Mouse (Mus musculus) forebrain, embryonic 13.5 days (tissue): ENCODE data around the gene Dnah17. TPM values are rescaled to one million over a fixed set of nuclear protein-coding genes. Genes with fewer than 3 reads are reported as not detected.

Experiments used
- ATAC-seq: fragments of 200-750 bp; cut with Nextera tagmentation; 2 replicates; pipeline ENCODE4 v1.8.0; 2017
- H3K27ac ChIP-seq: fragments of 300-500 bp; sonication (generic); 2 replicates; pipeline ENCODE4 v1.5.1; 2015; ENCODE audit warnings: inconsistent platforms, mild to moderate bottlenecking, moderate library complexity
- H3K27me3 ChIP-seq: fragments of 300-500 bp; sonication (generic); 2 replicates; pipeline ENCODE4 v1.6.1; 2015; ENCODE audit warnings: mild to moderate bottlenecking, inconsistent platforms
- H3K36me3 ChIP-seq: fragments of 300-500 bp; sonication (generic); 2 replicates; pipeline ENCODE4 v1.6.1; 2015; ENCODE audit warnings: mild to moderate bottlenecking, inconsistent platforms; ENCODE audit not compliant: poor library complexity, severe bottlenecking
- H3K4me1 ChIP-seq: fragments of 300-500 bp; sonication (generic); 2 replicates; pipeline ENCODE4 v1.6.1; 2015; ENCODE audit warnings: inconsistent platforms
- H3K4me2 ChIP-seq: fragments of 300-500 bp; sonication (generic); 2 replicates; pipeline ENCODE4 v1.6.1; 2015; ENCODE audit warnings: inconsistent platforms, mild to moderate bottlenecking, moderate library complexity
- H3K4me3 ChIP-seq: fragments of 300-500 bp; sonication (generic); 2 replicates; pipeline ENCODE4 v1.5.1; 2015; ENCODE audit warnings: mild to moderate bottlenecking, inconsistent platforms
- H3K9ac ChIP-seq: fragments of 300-500 bp; sonication (generic); 2 replicates; pipeline ENCODE4 v1.6.1; 2015; ENCODE audit warnings: mild to moderate bottlenecking, inconsistent platforms
- H3K9me3 ChIP-seq: fragments of 300-500 bp; sonication (generic); replicated peaks from 2 replicates; pipeline ENCODE4 v1.6.1; 2016; ENCODE audit warnings: inconsistent platforms
- WGBS: fragments of 180-500 bp; shearing (Covaris S2); methylation state at CpG from one replicate; pipeline ENCODE4 v1.1.7; 2015; 5-methylcytosine and 5-hydroxymethylcytosine counted together
- polyA plus RNA-seq: library from polyadenylated mRNA; unstranded; fragments of >200 nt; fragmentation: Nextera tagmentation; extraction: Ambion mirVana; gene quantifications from 2 replicates; pipeline ENCODE4 v1.2.1, GENCODE M21; 2015

Dnah17 gene
- polyA plus RNA-seq, 1 experiment from 2014 or later: 0.27 TPM

- Histone ChIP-seq H3K4me2 (no peak overlapping the region), H3K27me3 (no peaks in the 10 kb centered on the region), H3K27ac (no peak overlapping the region), H3K9me3 (no peaks in the 10 kb centered on the region), H3K4me3 (no peak overlapping the region), H3K36me3 (no peaks in the 10 kb centered on the region), H3K4me1 (no peaks in the 10 kb centered on the region), H3K9ac (no peak overlapping the region)
- no peak for ATAC-seq
- WGBS: 8% methylated on average over 6 of the region's 6 CpGs
These were observed 46.6 kb downstream of the Dnah17 start for GRCm38 (mm10) chr11:118083811-118084210.

- Histone ChIP-seq H3K9ac (no peak overlapping the region), H3K27ac (no peak overlapping the region), H3K4me1 (no peaks in the 10 kb centered on the region), H3K27me3 (no peaks in the 10 kb centered on the region), H3K36me3 (no peaks in the 10 kb centered on the region), H3K9me3 (no peaks in the 10 kb centered on the region), H3K4me2 (no peak overlapping the region), H3K4me3 (no peak overlapping the region)
- WGBS: 86% methylated on average over 14 of the region's 14 CpGs
- ATAC-seq: no peak
These were observed 48.1 kb downstream of the Dnah17 start for GRCm38 (mm10) chr11:118082294-118082693.

- 86% methylated on average over 14 of the region's 14 CpGs for WGBS
These were observed 50.7 kb downstream of the Dnah17 start for GRCm38 (mm10) chr11:118079750-118080149.

GRCm38 (mm10) chr11:118076929-118077328 lies 53.5 kb downstream of the Dnah17 start:
- 87% methylated on average over 6 of the region's 6 CpGs for WGBS
- H3K4me3 ChIP-seq: no peak overlapping the region
- H3K36me3 ChIP-seq: no peaks in the 10 kb centered on the region
- no peaks in the 10 kb centered on the region for H3K4me1 ChIP-seq
- H3K9me3 ChIP-seq: no peaks in the 10 kb centered on the region
- H3K9ac ChIP-seq: no peak overlapping the region
- no peak overlapping the region for H3K4me2 ChIP-seq
- no peaks in the 10 kb centered on the region for H3K27me3 ChIP-seq
- ATAC-seq: no peak
- no peak overlapping the region for H3K27ac ChIP-seq

More at GRCm38 (mm10) chr11:118079750-118080149, 50.7 kb downstream of the Dnah17 start:
- H3K4me1 ChIP-seq: no peaks in the 10 kb centered on the region
- no peak overlapping the region for H3K4me2 ChIP-seq
- no peaks in the 10 kb centered on the region for H3K36me3 ChIP-seq
- H3K27ac ChIP-seq: no peak overlapping the region
- no peaks in the 10 kb centered on the region for H3K9me3 ChIP-seq
- H3K27me3 ChIP-seq: no peaks in the 10 kb centered on the region
- H3K9ac ChIP-seq: no peak overlapping the region
- H3K4me3 ChIP-seq: no peak overlapping the region
- no peak for ATAC-seq

DNA sequence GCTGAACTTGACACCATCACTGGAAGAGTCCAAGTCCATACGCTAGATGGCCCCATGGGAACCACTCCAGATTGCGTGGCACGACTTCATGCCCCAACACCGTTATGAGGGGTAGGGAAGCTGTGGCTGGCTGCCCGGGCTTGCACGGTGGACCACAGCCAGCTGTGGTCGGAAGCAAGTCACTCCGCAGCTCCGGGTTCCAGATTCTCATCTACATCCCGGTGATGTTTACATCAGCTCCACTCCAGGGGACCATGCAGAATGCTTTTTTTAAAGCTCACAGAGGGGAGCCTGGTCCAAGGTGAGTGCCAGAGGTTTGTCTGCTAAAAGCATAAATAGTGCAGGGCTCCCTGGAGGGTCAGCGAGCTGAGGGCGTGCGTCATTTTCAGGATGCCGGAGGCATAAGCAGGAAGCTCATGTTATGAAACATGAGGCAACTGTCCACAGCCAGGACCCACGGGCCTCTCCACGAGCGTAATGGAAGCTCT lies 55.4 kb downstream of the Dnah17 start:
- H3K9me3 ChIP-seq: no peaks in the 10 kb centered on the region
- H3K4me1 ChIP-seq: no peaks in the 10 kb centered on the region
- H3K4me3 ChIP-seq: no peak overlapping the region
- H3K27ac ChIP-seq: no peak overlapping the region
- no peaks in the 10 kb centered on the region for H3K27me3 ChIP-seq
- WGBS: 88% methylated on average over 17 of the region's 17 CpGs
- no peaks in the 10 kb centered on the region for H3K36me3 ChIP-seq
- no peak overlapping the region for H3K4me2 ChIP-seq
- no peak for ATAC-seq
- H3K9ac ChIP-seq: no peak overlapping the region

DNA sequence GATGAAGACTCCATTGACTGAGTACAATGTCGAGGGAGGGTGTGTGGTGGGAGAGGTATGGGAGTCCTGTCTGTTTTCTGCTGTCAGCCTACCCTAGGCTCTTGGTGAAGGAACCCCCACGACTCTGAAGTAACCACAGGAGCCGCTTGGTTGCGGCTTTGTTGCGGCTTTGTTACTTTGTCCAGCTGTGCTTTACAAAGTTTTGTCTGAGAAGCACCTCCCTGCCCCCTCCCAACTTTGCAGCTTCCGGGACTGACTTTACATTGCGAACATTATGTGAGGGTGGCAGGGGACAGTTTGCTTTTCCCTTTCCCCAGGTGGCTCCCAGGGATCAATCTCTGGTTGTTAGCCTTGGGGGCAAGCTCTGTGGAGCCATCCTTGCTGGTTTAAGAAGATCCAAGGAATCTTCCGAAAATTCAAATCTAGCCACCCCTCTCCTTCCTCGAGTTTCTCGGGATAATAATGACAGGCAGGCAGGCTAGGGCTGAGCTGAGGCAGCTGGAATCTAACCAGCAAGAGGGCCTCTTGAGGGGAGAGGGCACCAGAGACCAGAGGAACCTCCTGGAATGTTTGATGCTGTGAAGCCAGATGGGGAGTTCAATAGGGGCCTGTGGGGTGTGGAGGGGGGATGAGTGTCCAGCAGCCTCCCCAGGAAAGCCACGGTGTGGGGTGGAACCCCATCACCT lies 59.1 kb downstream of the Dnah17 start:
- H3K4me1 ChIP-seq: no peaks in the 10 kb centered on the region
- H3K36me3 ChIP-seq: no peaks in the 10 kb centered on the region
- no peak overlapping the region for H3K4me2 ChIP-seq
- WGBS: 37% methylated on average over 11 of the region's 11 CpGs
- H3K9me3 ChIP-seq: no peaks in the 10 kb centered on the region
- no peak for ATAC-seq
- H3K4me3 ChIP-seq: no peak overlapping the region
- H3K9ac ChIP-seq: no peak overlapping the region
- H3K27ac ChIP-seq: no peak overlapping the region
- H3K27me3 ChIP-seq: no peaks in the 10 kb centered on the region

- Histone ChIP-seq H3K9ac (no peak overlapping the region), H3K9me3 (no peaks in the 10 kb centered on the region), H3K4me1 (no peaks in the 10 kb centered on the region), H3K36me3 (no peaks in the 10 kb centered on the region), H3K4me3 (no peak overlapping the region), H3K4me2 (no peak overlapping the region), H3K27me3 (no peaks in the 10 kb centered on the region), H3K27ac (no peak overlapping the region; the same call in 1 of the 2 replicates)
- WGBS: 89% methylated on average over 16 of the region's 16 CpGs
- no peak for ATAC-seq
These were observed 61.6 kb downstream of the Dnah17 start for GRCm38 (mm10) chr11:118068812-118069332.

DNA sequence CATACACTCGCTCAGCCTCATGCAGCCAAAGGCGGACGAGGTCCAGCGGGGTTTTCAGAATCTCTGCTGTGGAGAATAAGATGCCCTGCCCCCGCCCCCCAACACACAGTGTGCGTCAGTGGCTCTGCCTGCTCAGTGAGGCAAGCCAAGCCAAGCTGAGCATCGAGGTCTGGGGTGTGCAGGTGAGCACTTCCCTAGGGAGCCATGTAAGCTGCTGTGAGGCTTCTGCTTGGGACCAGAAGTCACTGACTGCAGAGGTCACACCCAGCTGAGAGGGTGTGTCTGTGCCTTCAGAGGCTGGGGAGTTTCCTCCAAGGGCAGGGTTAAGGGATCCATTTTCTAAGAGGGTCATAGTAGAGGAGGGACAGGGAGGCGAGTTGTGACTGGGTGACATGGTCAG lies 62.8 kb downstream of the Dnah17 start:
- Histone ChIP-seq H3K9me3 (no peaks in the 10 kb centered on the region), H3K9ac (no peak overlapping the region), H3K4me2 (no peak overlapping the region), H3K27ac (no peak overlapping the region), H3K27me3 (no peaks in the 10 kb centered on the region), H3K4me1 (no peaks in the 10 kb centered on the region), H3K36me3 (no peaks in the 10 kb centered on the region), H3K4me3 (no peak overlapping the region)
- 76% methylated on average over 8 of the region's 8 CpGs for WGBS
- no peak for ATAC-seq

DNA sequence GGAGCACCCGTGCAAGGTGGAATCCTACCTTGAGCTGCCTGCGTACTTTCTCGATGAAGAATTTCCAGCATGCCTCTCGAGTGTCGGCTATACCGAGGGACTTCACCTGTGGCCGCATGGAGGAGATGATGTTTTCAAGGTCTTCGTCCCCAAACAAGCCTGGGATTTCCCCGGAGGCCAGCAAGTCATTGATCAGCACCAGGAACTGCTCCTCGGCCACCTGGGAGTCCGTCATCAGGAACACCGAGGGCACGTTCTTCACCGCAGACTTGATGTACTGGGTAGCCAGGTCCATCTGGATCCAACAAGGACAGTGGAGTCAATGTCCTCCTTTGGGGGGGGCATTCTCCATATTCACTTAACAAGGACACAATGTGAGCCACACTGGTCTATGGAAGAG lies 70.4 kb downstream of the Dnah17 start:
- no peak overlapping the region for H3K4me3 ChIP-seq
- no peaks in the 10 kb centered on the region for H3K9me3 ChIP-seq
- no peaks in the 10 kb centered on the region for H3K36me3 ChIP-seq

DNA sequence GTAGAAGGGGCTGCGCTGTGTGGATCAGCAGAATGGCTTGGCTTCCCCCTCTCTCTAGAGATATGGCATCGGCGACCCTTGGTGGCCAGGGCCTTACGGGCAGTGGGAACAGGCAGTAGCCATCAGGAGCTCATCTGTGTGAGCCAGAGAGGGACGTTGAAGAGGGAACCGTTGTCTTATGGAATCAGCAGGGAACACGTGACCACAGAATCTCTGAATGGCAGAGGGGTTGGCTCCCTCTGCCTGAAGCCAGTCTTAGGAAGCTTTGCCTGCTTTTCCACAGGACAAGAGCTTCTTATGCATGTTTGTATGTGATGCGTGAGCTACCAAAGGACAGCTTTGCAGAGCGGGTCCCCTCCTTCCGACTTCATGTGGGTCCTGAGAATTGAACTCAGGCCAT lies 71.6 kb downstream of the Dnah17 start:
- Histone ChIP-seq H3K27me3 (no peaks in the 10 kb centered on the region), H3K27ac (no peak overlapping the region), H3K9ac (no peak overlapping the region), H3K4me2 (no peak overlapping the region), H3K9me3 (no peaks in the 10 kb centered on the region), H3K4me1 (no peaks in the 10 kb centered on the region), H3K36me3 (no peaks in the 10 kb centered on the region), H3K4me3 (no peak overlapping the region)
- WGBS: 61% methylated on average over 10 of the region's 10 CpGs
- no peak for ATAC-seq

More for the DNA sequence above, 70.4 kb downstream of the Dnah17 start:
- H3K9ac ChIP-seq: no peak overlapping the region
- no peaks in the 10 kb centered on the region for H3K4me1 ChIP-seq
- no peak for ATAC-seq
- H3K4me2 ChIP-seq: no peak overlapping the region
- H3K27me3 ChIP-seq: no peaks in the 10 kb centered on the region
- 87% methylated on average over 14 of the region's 14 CpGs for WGBS
- H3K27ac ChIP-seq: no peak overlapping the region

GRCm38 (mm10) chr11:118058367-118058766 lies 72.1 kb downstream of the Dnah17 start:
- no peak overlapping the region for H3K4me3 ChIP-seq
- no peak overlapping the region for H3K27ac ChIP-seq
- H3K4me1 ChIP-seq: no peaks in the 10 kb centered on the region
- no peak for ATAC-seq
- no peaks in the 10 kb centered on the region for H3K9me3 ChIP-seq
- no peak overlapping the region for H3K9ac ChIP-seq
- H3K36me3 ChIP-seq: no peaks in the 10 kb centered on the region
- H3K4me2 ChIP-seq: no peak overlapping the region
- WGBS: 73% methylated on average over 12 of the region's 12 CpGs
- H3K27me3 ChIP-seq: no peaks in the 10 kb centered on the region

GRCm38 (mm10) chr11:118050174-118050573 lies 80.3 kb downstream of the Dnah17 start:
- no peaks in the 10 kb centered on the region for H3K4me1 ChIP-seq
- no peaks in the 10 kb centered on the region for H3K36me3 ChIP-seq
- 92% methylated on average over 16 of the region's 16 CpGs for WGBS
- H3K9ac ChIP-seq: no peak overlapping the region
- no peaks in the 10 kb centered on the region for H3K27me3 ChIP-seq
- H3K4me3 ChIP-seq: no peak overlapping the region
- H3K9me3 ChIP-seq: no peaks in the 10 kb centered on the region
- H3K4me2 ChIP-seq: no peak overlapping the region
- no peak for ATAC-seq
- H3K27ac ChIP-seq: no peak overlapping the region

DNA sequence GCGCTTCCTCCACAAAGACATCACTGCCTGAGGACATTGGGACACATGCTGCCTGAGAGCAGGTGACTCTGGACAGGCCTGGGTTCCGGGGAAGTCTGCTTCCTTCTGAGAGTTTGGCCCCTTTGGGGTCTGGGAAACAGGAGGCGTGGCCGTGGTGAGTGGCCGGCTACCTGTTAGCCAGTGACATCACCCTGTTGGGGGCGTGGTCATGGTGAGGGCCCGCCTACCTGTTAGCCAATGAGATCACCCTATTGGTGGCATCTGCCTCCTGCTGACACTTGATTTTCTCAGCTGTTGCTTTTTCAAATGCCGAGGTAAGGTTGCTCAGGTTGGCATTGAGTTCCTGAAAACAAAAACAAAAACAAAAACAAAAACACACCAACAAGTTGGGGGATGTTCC lies 80.8 kb downstream of the Dnah17 start:
- no peak for ATAC-seq
- Histone ChIP-seq H3K9me3 (no peaks in the 10 kb centered on the region), H3K36me3 (no peaks in the 10 kb centered on the region), H3K9ac (no peak overlapping the region), H3K4me1 (no peaks in the 10 kb centered on the region), H3K27me3 (no peaks in the 10 kb centered on the region), H3K27ac (no peak overlapping the region), H3K4me3 (no peak overlapping the region), H3K4me2 (no peak overlapping the region)
- 30% methylated on average over 8 of the region's 8 CpGs for WGBS
